Mouse (Mus musculus): ENCODE measurements at regions not wholly inside any gene's neighbourhood (a gene's known extent, or its start where the extent isn't known, plus 50 kb on each side); places are given as distances from the start of the nearest gene placed in this dataset.

DNA sequence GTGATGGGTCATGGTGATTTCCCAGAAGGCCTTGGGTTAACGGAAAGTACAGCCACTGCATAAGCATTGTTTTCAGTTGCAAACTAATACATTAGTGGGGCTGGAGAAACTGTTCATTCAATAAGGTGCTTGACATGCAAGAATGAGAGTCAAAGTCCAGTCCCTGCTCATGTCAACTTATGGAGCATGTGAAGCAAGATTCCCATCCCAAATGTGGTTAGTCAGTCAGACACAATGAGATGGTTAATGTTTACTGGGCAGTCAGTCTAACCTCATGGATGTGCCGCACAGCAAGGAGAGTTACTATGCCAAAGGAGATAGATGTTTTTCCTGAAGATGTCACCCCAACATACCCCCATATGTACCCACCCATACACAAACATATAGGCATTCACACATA lies 993.8 kb upstream of the Jmjd1c start:
- no peak for TF ChIP-seq CTCF (IDR thresholded peaks at IDR 0.05)
- ChIA-PET POLR2A (no interaction called here), CTCF (no interaction called here)
- in situ Hi-C loops (cut with MboI; ENCODE audit: low pct_unique_long_range_greater_than_20kb) = no loop called here
- DNase-seq (ENCODE audit: low read depth, low spot score) (no peak), ATAC-seq (no peak)
- H3K27me3 ChIP-seq = no peaks in the 10 kb centered on the region

DNA sequence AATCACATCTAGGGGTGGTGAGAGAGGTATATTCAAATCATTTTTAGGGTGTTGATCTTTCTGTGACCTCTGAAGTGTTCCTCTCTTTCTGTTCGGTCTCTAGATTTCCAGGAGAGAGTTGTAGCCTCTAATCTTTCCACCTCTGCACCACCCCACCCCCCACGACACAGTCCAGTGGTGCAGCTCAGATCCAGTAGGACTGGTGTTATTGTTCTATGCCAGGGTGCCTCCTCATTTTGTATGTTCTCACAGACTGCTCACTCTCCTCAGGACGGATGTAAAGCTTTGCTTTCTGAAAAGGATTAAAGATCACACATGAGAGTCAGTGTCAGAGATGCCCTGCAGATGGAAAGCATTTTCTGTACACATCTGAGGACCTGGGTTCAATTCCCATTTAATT lies 964.6 kb upstream of the Jmjd1c start:
- no peaks in the 10 kb centered on the region for H3K27me3 ChIP-seq
- in situ Hi-C loops (cut with MboI; ENCODE audit: low pct_unique_long_range_greater_than_20kb) = loop anchor here (10.0 kb wide), 1 partner anchor 673 kb away; no protein-coding TSS in a partner anchor
- CTCF ChIA-PET = no interaction called here
- no peak for ATAC-seq
- POLR2A ChIA-PET = no interaction called here
- DNase-seq (ENCODE audit: low read depth, low spot score) = no peak
- TF ChIP-seq CTCF (IDR thresholded peaks at IDR 0.05) = no peak

DNA sequence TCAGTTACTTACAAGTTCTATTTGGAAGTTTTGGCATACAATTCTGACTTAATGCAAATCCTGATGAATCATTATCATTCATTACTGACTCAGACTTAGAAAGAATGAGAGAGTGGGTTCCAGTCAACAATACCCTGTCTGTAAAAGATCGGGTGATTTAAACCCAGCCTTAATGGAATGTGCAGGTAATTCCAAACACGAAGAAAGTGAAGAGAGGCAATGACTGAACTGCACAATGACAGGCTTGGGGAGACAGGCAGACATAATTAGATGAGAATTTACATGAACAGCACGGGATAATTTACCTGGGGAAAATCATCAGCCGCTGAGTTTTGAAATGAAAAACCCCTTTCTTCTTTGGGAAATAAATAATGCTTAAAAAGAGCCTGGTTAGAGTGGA lies 963.9 kb upstream of the Jmjd1c start:
- ChIA-PET CTCF (no interaction called here), POLR2A (no interaction called here)
- in situ Hi-C loops (cut with MboI; ENCODE audit: low pct_unique_long_range_greater_than_20kb) = loop anchor here (10.0 kb wide), 1 partner anchor 673 kb away; no protein-coding TSS in a partner anchor
- TF ChIP-seq CTCF (IDR thresholded peaks at IDR 0.05) = no peak
- no peaks in the 10 kb centered on the region for H3K27me3 ChIP-seq
- ATAC-seq = no peak
- DNase-seq (ENCODE audit: low read depth, low spot score) = no peak

DNA sequence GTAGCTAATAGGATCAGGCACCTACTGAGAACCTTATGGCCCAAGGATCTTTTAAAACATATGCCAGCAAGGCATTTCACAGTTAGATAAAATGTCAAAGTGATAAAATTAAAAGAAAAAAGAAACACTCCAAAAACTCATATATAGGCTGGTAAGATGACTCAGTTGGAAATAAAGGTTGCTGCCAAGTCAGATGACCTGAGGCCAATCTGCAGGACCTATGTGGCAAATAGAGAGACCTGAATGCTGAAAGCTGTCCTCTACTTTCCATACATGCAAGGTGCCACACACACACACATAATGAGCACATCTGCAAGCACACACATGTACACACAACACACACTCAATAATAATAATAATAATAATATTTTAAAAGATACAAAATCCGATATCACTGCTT lies 953.5 kb upstream of the Jmjd1c start:
- in situ Hi-C loops (cut with MboI; ENCODE audit: low pct_unique_long_range_greater_than_20kb) = no loop called here
- TF ChIP-seq CTCF (IDR thresholded peaks at IDR 0.05) = no peak
- POLR2A ChIA-PET = no interaction called here
- ATAC-seq = no peak
- DNase-seq (ENCODE audit: low read depth, low spot score) = no peak
- CTCF ChIA-PET = no interaction called here
- no peaks in the 10 kb centered on the region for H3K27me3 ChIP-seq

DNA sequence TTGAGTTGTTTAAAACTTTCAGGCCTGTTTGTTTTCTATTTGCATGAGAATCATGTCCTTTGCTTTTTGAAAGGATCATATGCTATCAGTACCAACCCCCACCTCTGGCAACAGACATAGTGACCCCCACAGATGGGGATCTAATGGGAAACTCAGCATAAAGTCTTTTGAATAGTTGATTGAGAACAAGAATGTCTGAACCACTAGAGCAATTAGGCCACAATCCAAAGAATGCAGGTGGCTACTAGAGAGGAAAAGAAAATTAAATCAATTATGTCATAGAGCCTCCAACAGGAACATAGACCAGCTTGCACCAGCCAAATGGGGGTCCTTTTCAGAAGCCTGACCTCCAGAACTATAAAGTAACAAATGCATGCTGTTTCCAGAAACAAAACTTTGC lies 953.0 kb upstream of the Jmjd1c start:
- in situ Hi-C loops (cut with MboI; ENCODE audit: low pct_unique_long_range_greater_than_20kb) = no loop called here

DNA sequence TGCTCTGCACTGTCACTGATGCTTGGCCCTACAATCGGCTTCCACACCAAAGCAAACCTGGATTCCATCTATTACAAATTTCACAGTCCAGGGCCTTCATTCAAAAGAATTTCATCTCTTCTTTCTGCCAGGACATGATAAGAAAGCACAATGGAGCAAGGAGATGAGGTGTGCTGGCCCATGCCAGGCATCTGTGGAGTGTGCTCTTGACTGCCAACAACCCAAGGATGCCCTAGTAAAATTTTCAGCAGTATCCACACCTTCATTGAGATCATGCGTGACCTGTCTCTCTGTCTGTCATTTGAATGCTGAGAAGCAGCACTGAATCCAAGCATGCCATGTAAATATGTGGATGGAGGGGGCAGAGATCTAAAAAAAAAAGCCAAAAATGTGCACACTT lies 945.0 kb upstream of the Jmjd1c start:
- POLR2A ChIA-PET = no interaction called here
- no peak for ATAC-seq
- peaks cover 3% of the 10 kb centered on the region for H3K27me3 ChIP-seq
- CTCF ChIA-PET = no interaction called here
- DNase-seq (ENCODE audit: low read depth, low spot score) = no peak
- in situ Hi-C loops (cut with MboI; ENCODE audit: low pct_unique_long_range_greater_than_20kb) = no loop called here
- no peak for TF ChIP-seq CTCF (IDR thresholded peaks at IDR 0.05)

More for the DNA sequence above, 953.0 kb upstream of the Jmjd1c start:
- DNase-seq (ENCODE audit: low read depth, low spot score) (no peak), ATAC-seq (no peak)
- no peaks in the 10 kb centered on the region for H3K27me3 ChIP-seq
- TF ChIP-seq CTCF (IDR thresholded peaks at IDR 0.05) = no peak
- ChIA-PET CTCF (no interaction called here), POLR2A (no interaction called here)

DNA sequence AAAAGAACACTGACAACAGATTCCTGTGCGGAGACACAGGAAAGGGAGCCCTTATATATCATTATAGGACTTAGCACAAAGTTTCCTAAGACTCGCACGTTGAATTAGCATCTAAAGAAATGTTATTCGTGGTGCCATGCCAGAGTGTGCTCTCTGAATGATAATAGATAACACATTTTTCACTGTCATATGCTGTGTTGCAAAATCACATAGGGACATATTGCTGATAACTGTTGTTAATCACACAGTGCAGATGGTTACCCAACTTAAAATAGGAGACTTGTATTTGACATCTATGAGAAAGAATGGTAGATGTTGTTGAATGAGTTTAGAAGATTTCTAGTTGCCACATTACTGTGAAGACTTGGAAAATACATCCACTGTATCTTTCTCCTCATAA lies 943.1 kb upstream of the Jmjd1c start:
- DNase-seq (ENCODE audit: low read depth, low spot score) (no peak), ATAC-seq (no peak)
- POLR2A ChIA-PET = no interaction called here
- no peak for TF ChIP-seq CTCF (IDR thresholded peaks at IDR 0.05)
- H3K27me3 ChIP-seq = peaks cover 3% of the 10 kb centered on the region
- CTCF ChIA-PET = no interaction called here
- in situ Hi-C loops (cut with MboI; ENCODE audit: low pct_unique_long_range_greater_than_20kb) = no loop called here

DNA sequence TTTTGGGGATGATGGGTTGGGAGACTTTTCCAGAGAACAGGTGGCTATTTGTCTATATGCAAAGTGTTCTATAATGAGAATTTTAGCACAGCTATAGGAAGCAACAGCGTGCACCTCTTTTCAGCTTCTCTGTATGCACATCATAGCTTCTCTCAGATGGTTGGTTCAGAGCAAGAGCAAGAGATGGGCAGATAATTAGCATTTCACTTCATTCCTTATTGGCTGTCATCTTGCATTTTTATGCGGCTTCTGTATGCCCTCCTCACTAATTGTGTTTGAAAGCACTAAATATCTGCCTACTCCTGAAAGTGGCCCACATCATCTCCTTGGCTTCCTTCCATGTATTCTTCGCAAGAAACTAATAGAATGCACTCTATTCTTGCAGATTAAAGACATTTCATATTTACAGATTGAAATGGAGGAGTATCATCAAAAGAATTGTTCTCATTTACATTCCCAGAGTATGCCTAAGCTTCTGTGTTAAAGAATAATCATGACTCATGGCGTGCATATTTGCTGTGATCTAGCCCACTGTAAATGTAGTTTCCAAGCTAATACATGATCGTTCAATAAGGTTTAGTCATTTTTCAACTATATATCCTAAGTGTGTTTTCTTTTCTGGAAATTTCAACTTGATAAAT lies 934.9 kb upstream of the Jmjd1c start:
- POLR2A ChIA-PET = no interaction called here
- ATAC-seq = no peak
- CTCF ChIA-PET = no interaction called here
- TF ChIP-seq CTCF (IDR thresholded peaks at IDR 0.05) = no peak
- no peak for DNase-seq (ENCODE audit: low read depth, low spot score)
- in situ Hi-C loops (cut with MboI; ENCODE audit: low pct_unique_long_range_greater_than_20kb) = no loop called here
- H3K27me3 ChIP-seq = no peaks in the 10 kb centered on the region

DNA sequence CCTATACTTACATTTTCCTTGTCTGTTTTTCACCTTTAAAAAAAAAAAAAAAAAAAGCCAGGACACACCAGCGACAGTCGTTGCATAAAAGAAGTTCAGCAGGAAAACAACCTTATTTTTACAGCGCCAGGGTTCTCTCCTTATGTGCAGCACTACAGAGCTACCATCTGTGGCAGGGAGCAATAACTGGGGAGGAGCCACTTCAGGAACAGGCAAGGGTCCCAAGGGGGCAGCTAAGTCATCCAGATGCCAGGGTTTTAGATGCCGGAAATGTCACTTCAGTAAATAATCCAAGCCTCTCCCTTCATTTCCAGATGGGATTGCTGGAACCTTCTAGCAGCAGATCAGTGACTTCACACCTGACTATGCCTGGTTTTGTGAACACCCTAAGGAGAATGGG lies 923.1 kb upstream of the Jmjd1c start:
- ATAC-seq (no peak), DNase-seq (ENCODE audit: low read depth, low spot score) (no peak)
- H3K27me3 ChIP-seq = no peaks in the 10 kb centered on the region
- in situ Hi-C loops (cut with MboI; ENCODE audit: low pct_unique_long_range_greater_than_20kb) = no loop called here
- POLR2A ChIA-PET = no interaction called here
- TF ChIP-seq CTCF (IDR thresholded peaks at IDR 0.05) = no peak
- CTCF ChIA-PET = no interaction called here

DNA sequence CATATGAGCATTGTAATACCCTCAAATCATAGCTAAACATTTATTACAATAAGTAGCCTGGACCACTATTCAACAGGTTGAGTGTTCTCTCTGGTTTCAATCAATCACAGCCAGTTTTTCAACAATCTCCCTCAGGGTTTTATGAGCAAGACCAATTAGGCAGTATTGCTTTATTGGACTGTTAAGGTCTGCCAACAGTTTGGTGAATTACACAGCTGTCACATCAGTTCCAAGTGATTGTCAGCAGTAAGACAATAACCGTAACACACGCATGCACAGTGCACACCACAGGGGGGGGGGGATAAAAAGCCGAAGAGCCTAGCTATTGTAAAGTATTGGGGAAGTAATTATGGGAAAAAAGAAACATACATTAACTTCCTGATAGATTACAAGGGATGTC lies 918.6 kb upstream of the Jmjd1c start:
- TF ChIP-seq CTCF (IDR thresholded peaks at IDR 0.05) = no peak
- no peaks in the 10 kb centered on the region for H3K27me3 ChIP-seq
- no peak for DNase-seq (ENCODE audit: low read depth, low spot score)
- in situ Hi-C loops (cut with MboI; ENCODE audit: low pct_unique_long_range_greater_than_20kb) = no loop called here
- ChIA-PET CTCF (no interaction called here), POLR2A (no interaction called here)
- ATAC-seq = no peak

DNA sequence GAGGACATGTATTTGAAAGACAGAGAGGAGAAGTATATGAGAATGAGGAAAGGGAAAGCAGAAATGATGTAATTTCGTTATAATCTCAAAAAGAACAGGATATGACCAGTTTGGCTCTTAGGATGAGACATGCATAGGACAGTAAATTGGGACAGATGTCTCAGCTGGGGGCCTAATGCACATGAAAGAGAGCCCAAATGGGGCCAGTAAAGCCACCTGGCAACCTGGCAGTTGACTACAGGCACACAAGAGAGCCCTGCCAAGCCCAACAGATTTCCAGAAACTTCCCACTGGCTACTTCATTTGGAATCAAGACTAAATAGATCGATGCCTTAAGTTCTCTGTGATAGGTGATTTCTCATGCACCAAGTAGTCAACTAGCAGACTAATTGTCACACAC lies 914.7 kb upstream of the Jmjd1c start:
- POLR2A ChIA-PET = no interaction called here
- in situ Hi-C loops (cut with MboI; ENCODE audit: low pct_unique_long_range_greater_than_20kb) = no loop called here
- CTCF ChIA-PET = no interaction called here
- no peak for TF ChIP-seq CTCF (IDR thresholded peaks at IDR 0.05)
- no peaks in the 10 kb centered on the region for H3K27me3 ChIP-seq
- DNase-seq (ENCODE audit: low read depth, low spot score) (no peak), ATAC-seq (no peak)

DNA sequence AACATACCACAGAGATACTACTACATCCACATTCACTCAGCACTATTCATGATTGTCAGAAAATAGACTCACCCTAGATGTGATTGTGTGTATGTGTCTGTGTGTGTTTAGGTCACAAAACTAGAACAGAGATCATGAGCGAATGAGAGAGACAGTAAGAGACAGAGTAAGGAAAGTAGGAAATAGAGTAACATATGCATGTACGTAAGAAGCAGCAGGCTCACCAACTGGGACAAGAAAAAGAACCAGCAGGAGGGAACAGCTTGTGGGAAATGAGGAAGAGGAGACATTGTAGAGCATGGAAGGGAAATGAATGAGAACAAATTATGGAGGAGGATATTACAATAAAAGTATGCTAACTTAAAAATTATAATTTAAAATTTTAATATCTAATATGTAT lies 912.9 kb upstream of the Jmjd1c start:
- DNase-seq (ENCODE audit: low read depth, low spot score) (no peak), ATAC-seq (no peak)
- POLR2A ChIA-PET = no interaction called here
- no peaks in the 10 kb centered on the region for H3K27me3 ChIP-seq
- no peak for TF ChIP-seq CTCF (IDR thresholded peaks at IDR 0.05)
- CTCF ChIA-PET = interaction anchor here (1.4 kb wide), 1 partner anchor 8 kb away, joined by 3 read pairs; no protein-coding TSS in a partner anchor
- in situ Hi-C loops (cut with MboI; ENCODE audit: low pct_unique_long_range_greater_than_20kb) = no loop called here
